Mouse (Mus musculus) brain, embryonic 14.5 days (tissue): ENCODE measurements around the gene Osbpl8.

ENCODE experiments used
- CTCF ChIP-seq: fragments of 200-500 bp; IDR thresholded peaks from 2 replicates; pipeline ENCODE4 v1.5.1; 2012; ENCODE audit warnings: inconsistent platforms, mild to moderate bottlenecking, moderate library complexity, borderline replicate concordance; ENCODE audit not compliant: insufficient read depth, insufficient read length; ENCODE audit errors: extremely low read depth
- POLR2A ChIP-seq: fragments of 200-500 bp; IDR thresholded peaks from 2 replicates; pipeline ENCODE4 v1.6.1; 2012; ENCODE audit warnings: mild to moderate bottlenecking, inconsistent platforms, borderline replicate concordance; ENCODE audit not compliant: poor library complexity, insufficient read depth, insufficient read length, severe bottlenecking; ENCODE audit errors: extremely low read depth

- no peak for TF ChIP-seq CTCF
- TF ChIP-seq POLR2A = no peak
These were observed 72.9 kb downstream of the Osbpl8 start for GRCm38 (mm10) chr10:111237434-111237833.
